Mouse (Mus musculus): ENCODE measurements around the gene Slc15a3.

Slc15a3 gene

GRCm38 (mm10) chr19:10839010-10839892 is at the start of gene Slc15a3:
Gene Slc15a3, plus strand, starts transcription at chr19:10839727.
- no peak for DNase-seq (ENCODE audit: extremely low read depth, low read depth, low spot score)

GRCm38 (mm10) chr19:10790323-10790722 is 49.2 kb upstream of the Slc15a3 start:
- DNase-seq (ENCODE audit: extremely low read depth, low read depth, low spot score): no peak

GRCm38 (mm10) chr19:10793044-10793443 is 46.5 kb upstream of the Slc15a3 start:
- DNase-seq (ENCODE audit: extremely low read depth, low read depth, low spot score): no peak

- no peak for DNase-seq (ENCODE audit: extremely low read depth, low read depth, low spot score)
Observed at GRCm38 (mm10) chr19:10794916-10795315, 44.6 kb upstream of the Slc15a3 start.

- DNase-seq (ENCODE audit: extremely low read depth, low read depth, low spot score): no peak
Observed at GRCm38 (mm10) chr19:10798576-10798975, 41.0 kb upstream of the Slc15a3 start.

GRCm38 (mm10) chr19:10799155-10799554 is 40.4 kb upstream of the Slc15a3 start:
- no peak for DNase-seq (ENCODE audit: extremely low read depth, low read depth, low spot score)

GRCm38 (mm10) chr19:10801070-10801469 is 38.5 kb upstream of the Slc15a3 start:
- DNase-seq (ENCODE audit: extremely low read depth, low read depth, low spot score): no peak

GRCm38 (mm10) chr19:10801906-10802305 is 37.6 kb upstream of the Slc15a3 start:
- no peak for DNase-seq (ENCODE audit: extremely low read depth, low read depth, low spot score)

- no peak for DNase-seq (ENCODE audit: extremely low read depth, low read depth, low spot score)
Observed at GRCm38 (mm10) chr19:10803751-10804150, 35.8 kb upstream of the Slc15a3 start.

GRCm38 (mm10) chr19:10804850-10805660 is 34.5 kb upstream of the Slc15a3 start:
- no peak for DNase-seq (ENCODE audit: extremely low read depth, low read depth, low spot score)

GRCm38 (mm10) chr19:10805661-10806285 is 33.8 kb upstream of the Slc15a3 start:
- no peak for DNase-seq (ENCODE audit: extremely low read depth, low read depth, low spot score)

- DNase-seq (ENCODE audit: extremely low read depth, low read depth, low spot score): no peak
Observed at GRCm38 (mm10) chr19:10808524-10809233, 30.8 kb upstream of the Slc15a3 start.

- no peak for DNase-seq (ENCODE audit: extremely low read depth, low read depth, low spot score)
Observed at GRCm38 (mm10) chr19:10809428-10810175, 29.9 kb upstream of the Slc15a3 start.

- no peak for DNase-seq (ENCODE audit: extremely low read depth, low read depth, low spot score)
Observed at GRCm38 (mm10) chr19:10810176-10810492, 29.4 kb upstream of the Slc15a3 start.

GRCm38 (mm10) chr19:10811471-10811870 is 28.1 kb upstream of the Slc15a3 start:
- DNase-seq (ENCODE audit: extremely low read depth, low read depth, low spot score): no peak

- DNase-seq (ENCODE audit: extremely low read depth, low read depth, low spot score): no peak
Observed at GRCm38 (mm10) chr19:10813039-10813438, 26.5 kb upstream of the Slc15a3 start.

GRCm38 (mm10) chr19:10813905-10814304 is 25.6 kb upstream of the Slc15a3 start:
- DNase-seq (ENCODE audit: extremely low read depth, low read depth, low spot score): no peak

- DNase-seq (ENCODE audit: extremely low read depth, low read depth, low spot score): no peak
Observed at GRCm38 (mm10) chr19:10815871-10816270, 23.7 kb upstream of the Slc15a3 start.

GRCm38 (mm10) chr19:10816462-10816861 is 23.1 kb upstream of the Slc15a3 start:
- no peak for DNase-seq (ENCODE audit: extremely low read depth, low read depth, low spot score)

- no peak for DNase-seq (ENCODE audit: extremely low read depth, low read depth, low spot score)
Observed at GRCm38 (mm10) chr19:10818217-10818946, 21.1 kb upstream of the Slc15a3 start.

All from fat pad, adult 2 months (tissue).